Mouse (Mus musculus) embryonic stem cell, embryonic (primary cell): ENCODE results near the gene Spcs1.

ENCODE experiments used
- CTCF ChIA-PET, 4 experiments: fragments of 300-600 bp in 2 of 4; fragments of 350-600 bp in 2 of 4; sonication (Branson Sonifier 250); formaldehyde crosslinking; loops; one replicate each; lab custom pipeline; 2022; ENCODE audit warnings: inconsistent platforms in 2 of 4; lab: Charles Lee
- POLR2A ChIA-PET, 4 experiments: fragments of 300-600 bp in 2 of 4; fragments of 350-600 bp in 2 of 4; sonication (Branson Sonifier 250); formaldehyde crosslinking; loops; one replicate each; lab custom pipeline; 2022; ENCODE audit warnings: antibody characterized with exemption in 4 of 4, inconsistent platforms in 1 of 4; lab: Charles Lee

Gene Spcs1

GRCm38 (mm10) chr14:31001307-31002205, at the start of gene Spcs1, which contains the start of gene Glt8d1:
TSS of gene Spcs1 (minus strand) at chr14:31001672.
TSS of gene Glt8d1 (plus strand) at chr14:31001400.
- ChIA-PET POLR2A (interaction anchor here (0.6 to 9.2 kb wide), 38 partner anchors 9 to 522 kb away, joined by 3 to 278 read pairs (median 4); partner anchors contain the start of genes Gnl3 (in 2 of the 4), Nek4 (in 2 of the 4), Pbrm1 (in 2 of the 4) and Tmem110 (in 2 of the 4)), CTCF (no interaction called here)

GRCm38 (mm10) chr14:31045817-31046216, 44.3 kb upstream of the Spcs1 start:
- POLR2A ChIA-PET = interaction anchor here in 1 of 4 experiments (1.0 kb wide), 1 partner anchor 8 kb away, joined by 3 read pairs; no protein-coding TSS in a partner anchor
- CTCF ChIA-PET = no interaction called here

- ChIA-PET CTCF (no interaction called here), POLR2A (interaction anchor here in 1 of 4 experiments (1.0 to 1.2 kb wide), 2 partner anchors 9 to 31 kb away, joined by 3 to 5 read pairs; no protein-coding TSS in a partner anchor)
Measured at GRCm38 (mm10) chr14:31045296-31045695, 43.8 kb upstream of the Spcs1 start.

GRCm38 (mm10) chr14:31025785-31026184, 24.3 kb upstream of the Spcs1 start:
- POLR2A ChIA-PET = interaction anchor here in 2 of 4 experiments (0.7 to 5.1 kb wide), 11 partner anchors 8 to 74 kb away, joined by 3 to 34 read pairs (median 5); partner anchors contain the start of genes Gnl3 (in 2 of the 2), Pbrm1 (in 2 of the 2), Spcs1 (in 2 of the 2) and Glt8d1 (in 1 of the 2)
- CTCF ChIA-PET = interaction anchor here in 1 of 4 experiments (0.8 kb wide), 1 partner anchor 15 kb away, joined by 3 read pairs; no protein-coding TSS in a partner anchor

- POLR2A ChIA-PET = interaction anchor here in 2 of 4 experiments (0.6 to 1.8 kb wide), 8 partner anchors 8 to 148 kb away, joined by 3 to 6 read pairs (median 4); no protein-coding TSS in a partner anchor
- CTCF ChIA-PET = no interaction called here
Measured at GRCm38 (mm10) chr14:31022579-31022978, 21.1 kb upstream of the Spcs1 start.

GRCm38 (mm10) chr14:31019331-31020205, 18.1 kb upstream of the Spcs1 start:
- CTCF ChIA-PET = no interaction called here
- POLR2A ChIA-PET = interaction anchor here (0.5 to 11.2 kb wide), 37 partner anchors 7 to 1116 kb away, joined by 3 to 141 read pairs (median 4); partner anchors contain the start of genes Glt8d1 (in 2 of the 4), Nek4 (in 2 of the 4) and Spcs1 (in 2 of the 4)

- CTCF ChIA-PET = no interaction called here
- POLR2A ChIA-PET = interaction anchor here in 3 of 4 experiments (0.5 to 11.2 kb wide), 21 partner anchors 8 to 295 kb away, joined by 3 to 278 read pairs (median 6); partner anchors contain the start of genes Glt8d1 (in 2 of the 3), Spcs1 (in 2 of the 3) and Nek4 (in 1 of the 3)
Measured at GRCm38 (mm10) chr14:31018860-31019291, 17.4 kb upstream of the Spcs1 start, which contains the start of the genes Pbrm1 and Gnl3. TSS of gene Pbrm1 (plus strand) at chr14:31019138. TSS of gene Gnl3 (minus strand) at chr14:31019152.

- CTCF ChIA-PET = no interaction called here
- POLR2A ChIA-PET = interaction anchor here in 3 of 4 experiments (0.5 to 11.2 kb wide), 21 partner anchors 8 to 691 kb away, joined by 3 to 278 read pairs (median 7); partner anchors contain the start of genes Glt8d1 (in 3 of the 3), Spcs1 (in 3 of the 3) and Smim4 (in 1 of the 3)
Measured at GRCm38 (mm10) chr14:31017854-31018253, 16.4 kb upstream of the Spcs1 start.

GRCm38 (mm10) chr14:31016063-31016462, 14.6 kb upstream of the Spcs1 start:
- ChIA-PET CTCF (no interaction called here), POLR2A (interaction anchor here in 3 of 4 experiments (0.5 to 11.2 kb wide), 14 partner anchors 11 to 180 kb away, joined by 3 to 278 read pairs (median 4); partner anchors contain the start of genes Glt8d1 (in 2 of the 3), Spcs1 (in 2 of the 3) and Nek4 (in 1 of the 3))

- POLR2A ChIA-PET = interaction anchor here in 3 of 4 experiments (0.6 to 11.2 kb wide), 25 partner anchors 8 to 1337 kb away, joined by 3 to 278 read pairs (median 4); partner anchors contain the start of genes Glt8d1 (in 3 of the 3) and Spcs1 (in 3 of the 3)
- CTCF ChIA-PET = no interaction called here
Measured at GRCm38 (mm10) chr14:31013928-31014327, 12.5 kb upstream of the Spcs1 start.

- POLR2A ChIA-PET = interaction anchor here (0.8 to 11.2 kb wide), 16 partner anchors 8 to 154 kb away, joined by 3 to 278 read pairs (median 6); partner anchors contain the start of genes Glt8d1 (in 3 of the 4), Spcs1 (in 3 of the 4), Nek4 (in 1 of the 4) and Smim4 (in 1 of the 4)
Measured at GRCm38 (mm10) chr14:31011588-31011987, 10.1 kb upstream of the Spcs1 start.

GRCm38 (mm10) chr14:31006779-31007178, 5.3 kb upstream of the Spcs1 start:
- ChIA-PET POLR2A (interaction anchor here in 2 of 4 experiments (0.6 to 9.2 kb wide), 4 partner anchors 8 to 13 kb away, joined by 5 to 278 read pairs (median 74); partner anchors contain the start of genes Gnl3 (in 2 of the 2) and Pbrm1 (in 2 of the 2)), CTCF (no interaction called here)

More at GRCm38 (mm10) chr14:31011588-31011987, 10.1 kb upstream of the Spcs1 start:
- CTCF ChIA-PET = interaction anchor here in 1 of 4 experiments (1.2 kb wide), 1 partner anchor 14 kb away, joined by 3 read pairs; no protein-coding TSS in a partner anchor

- CTCF ChIA-PET = no interaction called here
Measured at GRCm38 (mm10) chr14:31004527-31004926, 3.1 kb upstream of the Spcs1 start.

GRCm38 (mm10) chr14:31000816-31001306, 611 bp downstream of the Spcs1 start:
- CTCF ChIA-PET = no interaction called here
- POLR2A ChIA-PET = interaction anchor here in 3 of 4 experiments (0.6 to 9.2 kb wide), 18 partner anchors 10 to 421 kb away, joined by 3 to 278 read pairs (median 7); partner anchors contain the start of genes Gnl3 (in 2 of the 3), Pbrm1 (in 2 of the 3), Tmem110 (in 2 of the 3) and Nek4 (in 1 of the 3)

More at GRCm38 (mm10) chr14:31004527-31004926, 3.1 kb upstream of the Spcs1 start:
- POLR2A ChIA-PET = interaction anchor here in 3 of 4 experiments (0.7 to 9.2 kb wide), 9 partner anchors 8 to 125 kb away, joined by 3 to 278 read pairs (median 4); partner anchors contain the start of genes Gnl3 (in 2 of the 3) and Pbrm1 (in 2 of the 3)

- ChIA-PET POLR2A (interaction anchor here in 3 of 4 experiments (1.1 to 9.2 kb wide), 5 partner anchors 10 to 374 kb away, joined by 3 to 278 read pairs (median 21); partner anchors contain the start of genes Gnl3 (in 2 of the 3), Pbrm1 (in 2 of the 3) and Prkcd (in 1 of the 3)), CTCF (no interaction called here)
Measured at GRCm38 (mm10) chr14:31000356-31000755, 1.1 kb downstream of the Spcs1 start.

GRCm38 (mm10) chr14:30996417-30996816, 5.1 kb downstream of the Spcs1 start:
- CTCF ChIA-PET = no interaction called here
- POLR2A ChIA-PET = interaction anchor here in 3 of 4 experiments (0.6 to 3.5 kb wide), 24 partner anchors 7 to 1041 kb away, joined by 3 to 72 read pairs (median 6); partner anchors contain the start of genes Gnl3 (in 2 of the 3), Nek4 (in 2 of the 3), Pbrm1 (in 2 of the 3) and Nt5dc2 (in 1 of the 3)
